Mouse (Mus musculus): Measurements from ENCODE around the gene Tulp2.

The Tulp2 gene

GRCm38 (mm10) chr7:45481374-45481927 lies at the start of gene Tulp2:
Tulp2 (plus strand) TSS chr7:45481877.
- peak; percentile 56 for DNase-seq

GRCm38 (mm10) chr7:45433835-45434202 lies 47.9 kb upstream of the Tulp2 start:
- DNase-seq: no peak

GRCm38 (mm10) chr7:45434203-45435015 lies 47.3 kb upstream of the Tulp2 start, which contains the start of gene Gys1:
Gys1 (plus strand) TSS chr7:45434844.
- peak; percentile 100 for DNase-seq

- no peak for DNase-seq
Observed at GRCm38 (mm10) chr7:45435038-45435437, 46.6 kb upstream of the Tulp2 start.

- no peak for DNase-seq
Observed at GRCm38 (mm10) chr7:45436444-45436843, 45.2 kb upstream of the Tulp2 start.

GRCm38 (mm10) chr7:45437046-45437445 lies 44.6 kb upstream of the Tulp2 start:
- no peak for DNase-seq

- DNase-seq: no peak
Observed at GRCm38 (mm10) chr7:45437521-45438276, 44.0 kb upstream of the Tulp2 start, which contains the start of gene Ruvbl2. Ruvbl2 (minus strand) TSS chr7:45438096.

- DNase-seq: no peak
Observed at GRCm38 (mm10) chr7:45443526-45444420, 37.9 kb upstream of the Tulp2 start.

GRCm38 (mm10) chr7:45446589-45446988 lies 35.1 kb upstream of the Tulp2 start:
- DNase-seq: no peak

GRCm38 (mm10) chr7:45447325-45447990 lies 34.2 kb upstream of the Tulp2 start:
- DNase-seq: no peak

- DNase-seq: no peak
Observed at GRCm38 (mm10) chr7:45449974-45450373, 31.7 kb upstream of the Tulp2 start.

- DNase-seq: peak; percentile 88
Observed at GRCm38 (mm10) chr7:45451344-45451982, 30.2 kb upstream of the Tulp2 start.

- no peak for DNase-seq
Observed at GRCm38 (mm10) chr7:45454971-45455370, 26.7 kb upstream of the Tulp2 start.

- DNase-seq: no peak
Observed at GRCm38 (mm10) chr7:45455932-45456696, 25.6 kb upstream of the Tulp2 start.

GRCm38 (mm10) chr7:45456721-45457203 lies 24.9 kb upstream of the Tulp2 start:
- DNase-seq: no peak

GRCm38 (mm10) chr7:45457204-45458060 lies 24.2 kb upstream of the Tulp2 start:
- no peak for DNase-seq

GRCm38 (mm10) chr7:45458748-45459563 lies 22.7 kb upstream of the Tulp2 start:
- DNase-seq: peak; percentile 94

- DNase-seq: peak; percentile 94
Observed at GRCm38 (mm10) chr7:45459564-45460140, 22.0 kb upstream of the Tulp2 start, which contains the start of gene Ftl1. Ftl1 (minus strand) TSS chr7:45459884.
